Mouse (Mus musculus) hindlimb bud, embryonic 11.5 days (tissue): ENCODE data around the gene Prickle1.

Experiments used
- DNase-seq: peaks from one replicate; pipeline ENCODE4 v3.0.0-alpha.2; 2012; ENCODE audit warnings: low read depth, low spot score; ENCODE audit errors: extremely low spot score

The Prickle1 gene

DNA sequence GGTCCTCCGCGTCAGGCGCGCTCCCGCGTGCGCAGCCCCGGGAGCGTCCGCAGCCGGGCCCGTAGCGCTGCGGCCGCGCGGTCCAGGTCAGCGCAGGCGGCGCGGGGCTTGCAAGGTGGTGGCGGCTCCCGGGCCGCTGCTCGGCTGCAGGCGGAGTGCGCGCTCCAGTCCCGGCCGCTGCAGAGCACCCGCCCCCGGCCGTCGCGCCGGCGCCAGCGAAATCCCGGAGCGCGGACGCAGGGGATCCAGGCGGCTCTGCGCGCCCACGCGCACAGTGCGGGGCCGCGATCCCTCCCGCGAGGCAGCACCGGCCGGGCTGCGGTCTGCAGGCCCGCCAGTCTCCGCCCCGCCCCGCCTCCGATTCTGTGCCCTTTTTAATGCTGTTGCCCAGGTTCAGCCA is at the start of gene Prickle1:
TSS of gene Prickle1 (minus strand) at position 146 of the 400 bp plus-strand sequence.
- DNase-seq, result no peak

DNA sequence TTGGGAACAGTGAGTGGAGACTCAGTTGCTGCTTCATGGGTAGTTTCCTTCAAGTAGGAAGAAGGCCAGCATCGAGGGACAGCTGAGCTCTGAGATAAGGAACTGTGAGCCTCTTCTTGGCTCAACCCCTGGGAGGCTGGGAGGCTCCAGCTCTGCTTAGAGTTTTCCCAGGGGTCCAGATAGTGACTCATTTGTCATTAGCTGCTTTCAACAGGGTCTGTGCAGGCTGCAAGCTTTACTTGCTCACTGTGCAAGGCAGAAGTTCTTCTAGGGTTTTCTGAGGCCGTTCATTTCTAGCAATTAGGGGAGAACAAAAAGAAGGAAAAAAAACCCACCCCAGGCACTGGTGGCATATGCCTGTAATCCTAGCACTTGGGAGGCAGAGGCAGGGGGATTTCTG is 44.5 kb upstream of the Prickle1 start:
- DNase-seq, result no peak

DNA sequence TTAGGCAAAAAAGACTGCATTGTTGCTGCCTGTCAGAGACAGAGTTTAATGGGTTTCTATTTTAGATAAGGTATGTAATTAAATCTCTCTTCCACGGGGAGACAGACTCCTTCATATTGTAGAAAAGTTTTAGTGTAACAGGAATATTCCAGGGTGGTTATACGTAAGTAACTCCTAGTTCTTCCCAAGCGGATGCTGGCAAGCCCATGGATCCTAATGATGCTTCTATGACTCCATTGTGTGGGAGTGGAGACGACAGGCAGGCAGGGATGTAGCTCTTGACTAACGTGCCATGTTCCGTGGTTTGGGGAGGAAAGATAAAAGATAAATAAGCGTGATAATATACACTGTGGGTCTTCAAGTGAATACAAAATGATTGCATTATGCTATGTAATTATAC is 41.3 kb upstream of the Prickle1 start:
- DNase-seq, result no peak

DNA sequence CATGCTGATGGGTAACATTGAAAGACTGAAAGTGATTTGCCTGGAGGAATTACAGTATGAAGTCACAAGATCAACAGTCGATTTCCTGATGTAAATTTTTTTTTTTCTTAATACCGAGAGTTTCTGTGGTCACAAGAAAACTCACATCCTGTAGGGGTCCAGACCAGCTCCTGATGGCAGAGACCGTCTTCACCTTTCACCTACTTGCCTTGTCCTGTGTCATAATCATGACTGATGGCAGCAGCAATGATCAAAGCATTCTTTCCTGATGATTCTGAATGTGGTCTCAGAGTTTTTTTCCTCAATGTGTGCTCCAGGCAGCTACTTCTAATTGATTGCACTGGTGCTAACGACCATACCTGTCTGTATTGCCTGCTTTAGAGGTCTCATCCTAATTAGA is 39.9 kb upstream of the Prickle1 start:
- DNase-seq, result no peak

DNA sequence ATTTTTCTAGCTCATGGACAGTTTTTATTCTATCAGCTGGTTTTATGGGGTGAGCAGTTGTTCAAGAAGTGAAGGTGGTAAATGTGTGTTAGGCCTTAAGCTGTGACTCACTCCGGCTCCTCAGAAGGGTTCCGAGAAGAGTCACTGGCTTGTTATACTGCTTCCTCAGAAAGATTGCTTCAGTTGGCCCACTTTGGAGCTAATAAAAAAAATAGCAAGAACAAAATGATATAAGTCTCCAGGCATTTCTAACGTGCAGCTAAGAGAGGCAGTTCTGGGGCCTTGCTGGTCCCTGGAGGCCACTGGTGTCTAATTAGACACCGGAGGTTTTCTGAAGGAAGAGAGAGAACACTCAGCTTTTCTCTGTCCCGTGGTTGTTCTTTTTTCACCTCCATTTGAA is 38.8 kb upstream of the Prickle1 start:
- no peak for DNase-seq

DNA sequence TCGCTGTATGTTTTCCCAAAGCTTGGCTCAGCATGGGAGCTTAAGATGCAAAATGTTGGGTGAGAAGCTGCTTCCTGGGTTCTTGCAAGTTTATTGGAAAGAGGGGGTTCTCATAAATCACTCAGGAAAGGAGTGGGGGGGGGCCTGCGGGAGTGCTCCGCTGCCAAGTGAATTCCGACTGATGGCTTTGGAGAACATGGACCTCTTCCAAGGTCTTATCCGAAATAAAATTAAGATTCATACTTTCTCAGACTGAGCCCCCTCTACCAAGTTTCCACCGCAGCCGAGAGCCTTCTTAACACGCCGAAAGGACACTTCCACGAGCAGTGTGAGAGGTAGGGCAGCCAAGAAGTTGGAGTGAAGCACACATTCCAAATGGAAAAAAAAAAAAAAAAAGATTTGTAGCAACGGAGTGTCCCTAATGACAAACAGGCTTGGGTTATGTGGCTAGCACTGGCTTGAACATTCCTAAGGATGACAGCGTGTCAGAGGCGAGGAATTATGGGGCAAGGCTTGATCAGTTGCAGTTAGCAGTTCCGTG is 34.4 kb upstream of the Prickle1 start:
- no peak for DNase-seq

DNA sequence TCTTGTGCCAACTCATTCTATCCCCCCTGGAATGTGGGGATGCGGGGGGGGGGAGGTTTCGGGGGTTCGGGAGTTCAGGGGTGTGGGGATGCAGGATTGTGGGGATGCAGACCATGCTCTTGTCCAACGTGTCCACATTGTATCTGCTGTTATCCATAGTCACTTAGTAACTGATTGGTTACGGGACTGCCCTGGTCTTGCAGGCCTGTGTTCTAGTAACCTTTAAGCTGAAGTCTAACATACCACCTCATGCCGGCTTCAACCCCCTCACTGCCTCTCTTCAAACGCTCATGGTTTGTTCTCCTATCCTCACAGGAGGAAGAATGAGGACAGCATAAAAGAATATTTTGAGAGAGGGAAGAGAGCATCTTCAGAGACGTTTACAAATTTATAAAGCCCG is 33.5 kb upstream of the Prickle1 start:
- DNase-seq, result no peak

DNA sequence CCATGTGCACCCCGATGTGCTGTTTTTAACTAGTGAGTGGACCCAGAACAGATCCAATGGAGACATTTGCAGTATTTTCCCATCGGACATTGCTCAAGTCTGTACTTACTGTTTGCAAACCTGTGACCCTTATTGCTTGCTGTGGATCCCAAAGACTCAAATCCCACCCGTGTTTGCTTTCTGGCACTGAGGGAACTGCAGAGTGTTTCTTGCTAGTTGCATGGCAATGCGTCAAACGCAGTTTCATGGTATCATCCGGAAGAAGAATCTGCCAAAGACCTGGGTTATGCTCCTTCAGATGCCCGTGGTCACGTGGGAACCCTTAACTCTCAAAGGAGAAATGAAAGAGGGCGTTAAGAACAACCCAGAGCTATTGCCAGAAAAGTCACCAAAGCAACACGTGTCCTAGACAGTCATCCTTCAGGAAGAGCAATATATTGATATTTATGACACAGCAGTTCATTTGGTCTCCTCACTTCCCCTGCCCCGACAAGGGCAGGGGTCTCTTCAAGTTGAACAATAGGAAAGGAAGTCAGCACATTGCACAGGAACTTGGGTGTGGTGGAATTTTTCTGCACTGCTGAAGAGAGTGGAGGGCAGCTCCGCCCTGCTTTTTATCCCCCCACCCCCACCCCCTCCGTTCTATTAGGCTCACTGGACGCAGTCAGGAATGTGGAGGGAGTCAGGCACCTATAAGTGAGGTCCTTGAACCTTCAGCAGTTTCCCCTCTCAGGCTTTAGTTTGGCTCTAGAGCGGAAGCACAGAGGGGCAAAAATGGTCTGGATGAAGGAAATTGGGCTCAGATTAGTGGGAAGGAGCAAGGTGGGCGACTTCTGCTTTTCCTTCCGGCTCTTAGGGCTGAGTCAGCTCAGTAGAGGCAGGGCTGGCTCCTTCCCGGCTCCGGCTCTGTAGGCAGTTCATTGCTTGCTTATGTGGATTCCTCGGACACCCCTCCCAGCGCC is 32.4 kb upstream of the Prickle1 start:
- no peak for DNase-seq

DNA sequence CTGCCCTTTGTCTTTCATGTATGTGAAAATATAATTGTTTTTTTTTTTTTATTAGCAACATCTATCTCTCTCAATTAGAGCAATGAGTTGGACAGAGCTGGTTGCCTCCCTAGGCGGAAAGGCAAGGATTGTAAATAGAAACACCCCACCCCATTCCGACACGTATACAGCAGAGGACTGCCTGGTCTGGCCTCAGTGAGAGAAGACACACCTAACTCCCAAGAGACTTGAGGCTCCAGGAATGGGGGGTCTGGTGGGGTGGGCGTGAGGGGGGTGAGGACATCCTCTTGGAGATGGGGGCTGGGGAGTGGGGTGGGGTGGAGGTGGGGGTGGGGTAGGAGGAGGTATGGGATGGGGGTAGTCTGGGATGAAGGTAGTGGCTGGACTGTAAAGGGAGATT is 23.9 kb upstream of the Prickle1 start:
- DNase-seq, result no peak

DNA sequence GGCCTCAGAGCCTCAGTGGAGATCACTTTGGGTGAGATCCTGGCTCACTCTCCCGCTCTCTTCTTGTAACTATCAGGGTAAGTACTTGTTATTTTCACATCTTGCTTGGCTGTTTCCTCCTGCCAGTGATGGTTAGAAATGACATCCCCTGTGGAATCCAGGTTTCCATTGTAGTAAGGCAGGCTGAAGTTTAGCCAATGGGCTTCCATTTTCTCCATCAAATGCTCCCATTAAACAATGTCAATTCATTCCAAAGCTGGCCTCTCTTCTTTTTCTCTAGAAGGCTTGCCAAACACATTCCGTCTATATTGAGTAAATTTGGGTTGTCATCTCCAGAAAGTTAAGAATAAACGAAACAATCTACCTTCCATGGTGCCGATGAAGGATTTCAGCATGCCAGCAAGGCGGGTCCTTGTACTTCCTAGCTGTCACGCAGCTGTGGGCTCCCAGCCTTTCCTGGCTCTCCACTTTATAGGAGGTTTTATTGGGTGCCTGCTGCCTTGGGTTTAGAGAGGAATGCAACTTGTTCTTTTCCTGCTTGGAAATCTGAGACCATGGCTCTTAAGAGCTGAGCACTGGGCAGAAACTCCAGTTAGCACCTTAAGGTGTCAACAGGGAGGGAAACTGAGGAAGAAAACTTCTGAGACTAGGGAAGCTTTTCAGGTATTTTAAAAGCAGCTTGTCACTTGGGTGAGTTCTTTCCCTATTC is 22.9 kb upstream of the Prickle1 start:
- DNase-seq, result no peak

DNA sequence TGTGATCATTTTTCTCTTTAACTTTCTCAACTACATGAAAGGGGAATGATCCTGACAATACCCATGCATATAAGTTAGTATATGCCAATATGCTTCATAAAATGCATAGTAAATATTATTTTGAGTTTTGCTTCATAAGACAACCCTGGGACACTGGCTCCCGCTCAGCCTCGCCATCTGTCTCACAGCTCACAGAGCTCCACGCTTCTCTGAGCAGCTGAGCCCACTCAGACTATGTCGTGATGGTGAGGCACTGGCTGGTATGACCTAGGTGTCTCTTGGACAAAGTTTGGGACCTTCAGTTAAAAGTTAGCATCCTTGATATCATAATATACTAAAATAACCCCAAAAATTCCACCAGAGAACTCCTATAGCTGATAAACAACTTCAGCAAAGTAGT is 20.6 kb upstream of the Prickle1 start:
- no peak for DNase-seq

DNA sequence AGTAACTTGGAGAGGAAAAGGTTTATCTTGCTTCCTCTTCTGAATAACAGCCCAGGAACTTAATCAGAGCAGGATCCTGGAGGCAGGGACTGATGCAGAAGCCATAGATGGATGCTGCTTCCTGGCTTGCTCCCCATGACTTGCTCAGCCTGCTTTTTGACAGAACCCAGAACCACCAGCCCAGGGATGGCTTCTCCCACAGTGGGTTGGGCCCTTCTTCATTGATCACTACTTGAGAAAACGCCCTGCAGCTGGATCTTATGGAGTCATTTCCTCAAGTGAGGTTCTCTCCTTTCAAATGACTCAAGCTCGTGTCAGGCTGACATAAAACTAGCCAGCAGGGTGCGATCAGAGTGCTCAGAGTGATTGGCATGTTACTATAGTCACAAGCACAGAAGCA is 19.3 kb upstream of the Prickle1 start:
- DNase-seq, result no peak

DNA sequence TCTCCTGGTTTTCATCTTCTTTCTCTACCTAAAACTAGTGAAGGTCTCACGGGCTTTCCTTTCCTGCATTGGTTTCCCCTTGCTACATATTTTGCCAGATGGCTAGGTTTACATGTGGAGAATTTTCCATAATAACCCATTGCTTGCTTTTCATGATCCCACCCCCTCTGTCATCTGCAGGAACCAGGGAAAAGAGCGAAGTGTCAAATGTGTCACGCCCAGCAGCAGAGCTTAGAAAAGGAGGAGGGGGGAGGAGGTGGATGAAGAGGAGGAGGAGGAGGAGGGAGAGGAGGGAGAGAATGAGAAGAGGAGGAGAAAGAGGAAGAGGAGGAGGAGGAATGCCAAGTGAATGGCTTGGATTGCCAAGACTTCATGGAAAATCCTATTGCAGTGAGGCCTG is 17.9 kb upstream of the Prickle1 start:
- DNase-seq, result no peak

DNA sequence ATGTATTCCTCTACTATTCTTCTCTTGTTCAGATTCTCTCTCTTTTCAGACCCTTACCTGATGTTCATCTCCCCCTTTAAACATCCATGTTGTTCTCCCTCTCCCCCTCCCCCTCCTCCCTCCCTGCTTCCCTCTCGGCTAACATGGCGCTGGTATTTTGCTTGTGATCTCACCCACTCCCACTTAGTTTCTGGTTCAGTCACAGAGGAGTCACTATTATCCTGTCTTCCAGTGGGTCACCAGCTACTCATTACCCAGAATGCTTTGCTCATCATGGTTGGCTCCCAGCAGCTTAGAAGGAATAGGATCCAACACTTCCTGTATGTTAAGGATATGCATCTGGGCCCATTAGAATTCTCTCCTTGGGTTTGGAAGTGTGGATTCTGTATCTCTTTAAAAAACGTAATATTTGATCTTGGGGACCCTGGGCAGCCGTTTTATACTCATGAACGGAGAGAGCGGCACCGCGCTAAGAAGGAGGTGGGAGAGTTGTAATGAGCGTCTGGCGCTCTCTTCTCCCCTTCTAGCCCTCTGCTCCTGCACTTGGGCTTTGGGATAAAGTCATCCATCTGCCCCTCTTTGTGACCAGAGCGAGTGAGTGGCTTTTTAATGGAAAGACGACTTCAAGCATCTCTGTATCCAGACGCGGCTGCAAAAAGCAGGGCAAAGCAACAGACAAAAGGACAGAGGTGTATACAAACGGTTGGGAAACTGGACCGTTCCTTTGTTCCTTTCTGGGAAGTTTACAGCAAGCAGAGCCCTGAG is 16.0 kb upstream of the Prickle1 start:
- no peak for DNase-seq

DNA sequence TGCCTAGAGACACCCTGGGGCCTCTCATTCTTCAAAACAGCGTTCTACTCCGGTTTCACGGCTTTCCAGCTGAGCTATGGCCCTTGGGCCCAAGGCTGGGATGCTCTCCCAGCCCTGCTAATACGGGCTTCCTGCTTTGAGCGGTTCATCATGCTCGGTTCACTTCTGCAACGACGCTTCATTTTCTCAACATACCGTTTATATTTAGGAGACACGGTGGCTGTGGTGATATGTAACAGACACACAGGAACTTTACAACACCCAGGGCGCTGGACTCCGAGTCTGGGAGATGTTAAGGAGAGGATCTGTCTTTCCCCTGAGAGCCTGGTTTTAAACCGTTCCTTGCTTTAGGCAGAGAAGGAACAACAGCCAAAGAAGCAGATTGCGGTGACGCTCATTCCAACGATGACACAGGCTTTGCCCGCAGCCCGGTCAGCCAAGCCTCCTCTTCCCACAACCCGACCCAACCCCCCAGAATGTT is 15.1 kb upstream of the Prickle1 start:
- no peak for DNase-seq

DNA sequence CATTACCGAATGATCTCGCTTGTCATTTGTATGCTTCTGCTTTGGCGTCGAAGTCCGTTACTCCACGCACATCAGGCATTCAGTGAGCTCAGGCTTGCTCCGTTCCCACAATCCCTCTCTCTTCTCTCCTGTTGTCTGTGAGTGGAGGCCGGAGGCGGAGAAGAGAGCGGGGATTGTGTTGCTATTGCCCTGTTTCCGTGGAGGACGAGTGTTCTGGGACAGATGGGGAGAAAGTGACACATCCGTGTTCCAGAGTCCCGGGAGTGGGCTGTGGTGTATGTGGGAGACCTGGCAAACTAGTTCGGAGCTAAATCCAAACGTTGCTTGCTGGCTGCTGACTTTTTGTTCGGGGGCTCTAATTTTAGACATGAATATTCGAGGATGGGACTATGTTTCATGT is 14.6 kb upstream of the Prickle1 start:
- DNase-seq, result no peak

DNA sequence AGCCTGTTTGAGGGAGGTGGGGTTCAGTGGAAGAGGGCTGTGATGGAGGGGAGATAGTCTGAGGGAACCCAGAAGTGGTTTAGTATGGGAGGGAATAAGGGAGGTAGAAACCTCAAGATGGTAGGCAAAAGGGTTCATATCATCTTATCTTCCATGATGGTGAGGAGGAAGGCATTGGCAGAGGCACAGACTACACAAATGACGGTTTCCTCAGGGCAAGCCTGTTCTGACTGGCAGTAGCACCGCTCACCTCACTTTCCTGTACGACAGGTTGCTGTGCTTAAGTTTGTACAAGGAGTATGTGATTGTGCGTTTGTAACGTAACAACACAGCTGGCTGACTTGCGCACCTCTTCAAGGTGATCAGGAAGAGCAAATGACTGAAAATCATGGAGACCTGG is 7.2 kb upstream of the Prickle1 start:
- DNase-seq, result no peak

DNA sequence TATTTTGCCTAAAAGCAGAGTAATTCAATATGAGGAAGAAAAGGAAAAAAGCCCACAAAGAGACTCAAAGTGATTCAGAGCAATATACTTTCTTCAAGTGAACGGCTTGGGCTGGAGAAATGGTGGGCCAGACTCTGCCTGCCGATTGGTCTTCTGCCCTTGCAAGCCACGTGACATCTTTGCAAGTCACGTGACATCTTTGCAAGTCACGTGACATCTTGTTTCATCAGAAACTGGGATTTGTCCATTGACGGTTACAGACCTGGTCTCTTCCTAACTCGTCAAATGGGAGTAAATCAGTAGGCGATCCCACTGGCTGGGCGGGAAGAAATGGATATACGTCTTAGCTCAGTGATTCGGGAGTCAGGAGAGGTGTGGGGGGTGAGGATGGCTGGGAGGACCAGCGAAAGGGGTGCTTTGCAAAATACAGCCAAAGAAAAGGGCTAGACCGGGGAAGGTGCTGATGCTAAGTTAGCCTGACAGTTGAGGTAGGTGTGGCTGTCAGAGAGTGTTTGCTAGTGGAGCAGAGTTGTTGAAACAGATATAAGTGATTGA is 5.8 kb upstream of the Prickle1 start:
- no peak for DNase-seq

DNA sequence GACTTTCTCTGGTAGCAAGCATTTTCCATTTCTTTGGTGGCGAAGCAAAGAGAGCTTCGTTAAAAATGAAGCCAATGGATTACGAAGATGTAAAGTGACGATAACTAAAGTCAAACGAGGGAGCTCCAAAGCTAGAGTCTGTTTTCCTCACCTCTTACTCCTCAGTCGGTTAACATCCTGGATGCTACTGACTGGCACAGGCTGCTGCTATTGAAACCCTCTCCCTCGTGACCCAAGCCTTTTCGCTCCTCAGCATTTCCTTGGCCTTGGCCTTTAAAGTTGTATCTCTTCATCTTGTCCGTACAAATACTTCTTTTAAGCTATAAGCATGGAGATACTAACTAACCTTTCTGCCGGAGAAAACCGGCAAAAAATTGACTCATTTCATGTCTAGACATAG is 1.3 kb upstream of the Prickle1 start:
- DNase-seq, result no peak

DNA sequence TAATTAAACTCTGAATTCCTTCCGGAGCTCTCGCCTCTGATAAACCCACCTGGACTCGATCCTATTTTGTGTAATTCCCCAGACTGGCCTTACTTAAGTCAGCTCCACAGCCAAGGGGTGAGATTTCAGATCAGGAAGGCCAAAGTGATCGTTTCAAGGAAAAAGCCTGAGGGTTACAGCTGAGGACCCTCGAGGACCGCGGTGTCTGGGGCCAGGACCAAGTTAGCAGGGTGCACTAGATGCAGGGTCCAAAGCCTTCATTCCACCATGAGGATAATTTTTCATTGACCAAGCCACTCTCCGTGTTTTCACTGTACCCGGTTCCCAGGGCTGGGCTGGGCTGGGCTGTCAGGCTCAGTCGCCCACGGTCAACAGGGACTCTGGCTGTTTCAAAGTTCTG is 594 bp upstream of the Prickle1 start:
- no peak for DNase-seq
